Mouse (Mus musculus) midbrain, postnatal 0 days (tissue): Measurements from ENCODE around the gene Homer2. TPM values are rescaled to one million over a fixed set of nuclear protein-coding genes. Genes with fewer than 3 reads are reported as not detected.

Source experiments
- ATAC-seq: fragments of 200-750 bp; cut with Nextera tagmentation; 2 replicates; pipeline ENCODE4 v1.8.0; 2017; ENCODE audit warnings: moderate number of reproducible peaks, mild to moderate bottlenecking, moderate TSS enrichment, moderate library complexity; ENCODE audit not compliant: low FRiP score
- DNase-seq: peaks from one replicate; pipeline ENCODE4 v3.0.0-alpha.2; 2015; ENCODE audit warnings: low spot score
- H3K27ac ChIP-seq: fragments of 300-500 bp; sonication (generic); 2 replicates; pipeline ENCODE4 v1.5.1; 2014; ENCODE audit warnings: low read depth, mild to moderate bottlenecking, low read length, mixed read lengths
- H3K27me3 ChIP-seq: fragments of 300-500 bp; sonication (generic); 2 replicates; pipeline ENCODE4 v1.6.1; 2014; ENCODE audit warnings: low read length, control low read depth, mixed read lengths; ENCODE audit not compliant: insufficient read depth
- H3K36me3 ChIP-seq: fragments of 300-500 bp; sonication (generic); 2 replicates; pipeline ENCODE4 v1.6.1; 2014; ENCODE audit warnings: low read length, control low read depth, mixed read lengths; ENCODE audit not compliant: insufficient read depth
- H3K4me1 ChIP-seq: fragments of 300-500 bp; sonication (generic); 2 replicates; pipeline ENCODE4 v1.6.1; 2014; ENCODE audit warnings: mild to moderate bottlenecking, control low read depth, antibody characterized with exemption, low read length, mixed read lengths; ENCODE audit not compliant: insufficient read depth
- H3K4me2 ChIP-seq: fragments of 300-500 bp; sonication (generic); 2 replicates; pipeline ENCODE4 v1.6.1; 2014; ENCODE audit warnings: low read depth, mild to moderate bottlenecking, low read length, mixed read lengths; ENCODE audit not compliant: poor library complexity, severe bottlenecking
- H3K4me3 ChIP-seq: fragments of 300-500 bp; sonication (generic); 2 replicates; pipeline ENCODE4 v1.5.1; 2014; ENCODE audit warnings: low read depth, mild to moderate bottlenecking, low read length, moderate library complexity
- H3K9ac ChIP-seq: fragments of 300-500 bp; sonication (generic); replicated peaks from 2 replicates; pipeline ENCODE4 v1.6.1; 2014; ENCODE audit warnings: mild to moderate bottlenecking, low read length, moderate library complexity, mixed read lengths; ENCODE audit not compliant: poor library complexity, severe bottlenecking
- H3K9me3 ChIP-seq: fragments of 300-500 bp; sonication (generic); 2 replicates; pipeline ENCODE4 v1.6.1; 2016; ENCODE audit warnings: low read length, control low read depth
- CTCF ChIP-seq: IDR thresholded peaks from 2 replicates; pipeline ENCODE4 v1.5.1; 2016; ENCODE audit warnings: antibody characterized with exemption, mild to moderate bottlenecking
- WGBS: fragments of 180-500 bp; shearing (Covaris S2); extraction: QIAGEN DNeasy Blood & Tissue Kit; methylation state at CpG from one replicate; pipeline ENCODE4 v1.1.7; 2014; 5-methylcytosine and 5-hydroxymethylcytosine counted together
- polyA plus RNA-seq: library from polyadenylated mRNA; unstranded; fragments of >200 nt; fragmentation: Nextera tagmentation; extraction: Ambion mirVana; gene quantifications from 2 replicates; pipeline ENCODE4 v1.2.1, GENCODE M21; 2015
- total RNA-seq: library from RNA; depleted of rRNA; stranded (reverse); fragments of >200 nt; gene quantifications from 2 replicates; pipeline ENCODE4 v1.2.3, GENCODE M21; 2014

The Homer2 gene
- total and polyA plus RNA-seq, 2 experiments from 2014 or later = 25.6 to 29.5 TPM

GRCm38 (mm10) chr7:81575606-81576005, 131.7 kb downstream of the Homer2 start:
- Histone ChIP-seq H3K9ac (no peak overlapping the region), H3K9me3 (no peaks in the 10 kb centered on the region), H3K4me2 (no peak overlapping the region), H3K4me1 (peaks cover 5% of the 10 kb centered on the region; the same call in 1 of the 2 replicates), H3K4me3 (no peak overlapping the region), H3K27ac (no peak overlapping the region), H3K27me3 (no peaks in the 10 kb centered on the region), H3K36me3 (peaks cover 16% of the 10 kb centered on the region)
- ATAC-seq (no peak), DNase-seq (no peak)
- no peak for TF ChIP-seq CTCF
- 94% methylated on average over 10 of the region's 10 CpGs for WGBS

DNA sequence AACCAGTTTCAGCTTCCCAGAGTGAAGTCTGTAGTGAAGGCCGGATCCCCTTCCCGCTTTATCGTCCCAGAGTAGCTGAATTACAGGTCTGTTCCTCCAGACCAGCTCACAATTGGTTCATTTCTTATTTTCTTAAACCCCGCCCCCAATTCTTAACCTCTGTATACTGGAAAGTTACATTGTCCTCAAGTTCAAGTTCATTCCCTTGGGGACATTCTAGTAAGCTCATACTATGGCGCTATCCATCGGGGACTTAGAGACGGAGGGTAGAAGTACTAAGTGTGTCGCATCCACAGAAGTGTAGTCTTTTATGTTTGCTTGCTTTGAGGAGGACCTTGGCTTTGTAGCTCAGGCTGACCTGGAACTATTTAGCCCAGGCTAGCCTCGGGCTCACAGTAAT, 133.5 kb downstream of the Homer2 start:
- TF ChIP-seq CTCF = no peak
- DNase-seq (no peak), ATAC-seq (no peak)
- peaks cover 16% of the 10 kb centered on the region for H3K36me3 ChIP-seq
- no peak overlapping the region for H3K4me3 ChIP-seq
- no peak overlapping the region for H3K4me2 ChIP-seq
- no peak overlapping the region for H3K27ac ChIP-seq
- 93% methylated on average over 9 of the region's 9 CpGs for WGBS
- peaks cover 5% of the 10 kb centered on the region; the same call in 1 of the 2 replicates for H3K4me1 ChIP-seq
- H3K27me3 ChIP-seq = no peaks in the 10 kb centered on the region
- H3K9ac ChIP-seq = no peak overlapping the region
- no peaks in the 10 kb centered on the region for H3K9me3 ChIP-seq

DNA sequence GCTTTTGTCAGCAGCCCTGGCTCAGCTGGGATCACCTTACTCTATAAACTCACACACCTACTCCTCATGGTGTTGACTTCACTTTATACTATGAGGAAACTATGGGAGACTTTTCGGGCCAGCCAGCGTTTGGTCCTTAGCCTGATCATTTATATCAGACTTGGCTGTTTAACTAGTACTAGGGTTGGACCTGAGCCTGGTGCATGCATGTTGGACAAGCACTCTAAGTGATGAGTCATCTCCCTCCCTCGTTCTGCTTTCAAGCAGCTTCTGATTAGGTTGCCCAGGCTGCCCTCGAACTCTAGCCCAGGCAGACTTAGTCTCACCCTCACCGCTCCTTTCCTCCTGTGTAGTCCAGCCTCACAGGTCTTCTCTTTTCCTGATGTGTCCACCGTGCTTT, 133.9 kb downstream of the Homer2 start:
- H3K9ac ChIP-seq = no peak overlapping the region
- no peak overlapping the region for H3K4me3 ChIP-seq
- DNase-seq = no peak
- ATAC-seq = no peak
- peaks cover 5% of the 10 kb centered on the region; the same call in 1 of the 2 replicates for H3K4me1 ChIP-seq
- WGBS = 95% methylated on average over 6 of the region's 6 CpGs
- no peaks in the 10 kb centered on the region for H3K9me3 ChIP-seq
- TF ChIP-seq CTCF = no peak
- H3K4me2 ChIP-seq = no peak overlapping the region
- H3K36me3 ChIP-seq = peaks cover 13% of the 10 kb centered on the region
- no peak overlapping the region for H3K27ac ChIP-seq
- H3K27me3 ChIP-seq = no peaks in the 10 kb centered on the region

- ATAC-seq (no peak), DNase-seq (no peak)
- no peak overlapping the region for H3K9ac ChIP-seq
- H3K27ac ChIP-seq = no peak overlapping the region
- TF ChIP-seq CTCF = no peak
- no peaks in the 10 kb centered on the region for H3K9me3 ChIP-seq
- peaks cover 5% of the 10 kb centered on the region; the same call in 1 of the 2 replicates for H3K4me1 ChIP-seq
- H3K36me3 ChIP-seq = peaks cover 8% of the 10 kb centered on the region
- H3K27me3 ChIP-seq = no peaks in the 10 kb centered on the region
- peak overlapping the region; percentile 95 for H3K4me3 ChIP-seq
- peak overlapping the region; percentile 75 for H3K4me2 ChIP-seq
- WGBS = 72% methylated on average over 6 of the region's 6 CpGs
Observed at GRCm38 (mm10) chr7:81572610-81573268, 134.6 kb downstream of the Homer2 start.

DNA sequence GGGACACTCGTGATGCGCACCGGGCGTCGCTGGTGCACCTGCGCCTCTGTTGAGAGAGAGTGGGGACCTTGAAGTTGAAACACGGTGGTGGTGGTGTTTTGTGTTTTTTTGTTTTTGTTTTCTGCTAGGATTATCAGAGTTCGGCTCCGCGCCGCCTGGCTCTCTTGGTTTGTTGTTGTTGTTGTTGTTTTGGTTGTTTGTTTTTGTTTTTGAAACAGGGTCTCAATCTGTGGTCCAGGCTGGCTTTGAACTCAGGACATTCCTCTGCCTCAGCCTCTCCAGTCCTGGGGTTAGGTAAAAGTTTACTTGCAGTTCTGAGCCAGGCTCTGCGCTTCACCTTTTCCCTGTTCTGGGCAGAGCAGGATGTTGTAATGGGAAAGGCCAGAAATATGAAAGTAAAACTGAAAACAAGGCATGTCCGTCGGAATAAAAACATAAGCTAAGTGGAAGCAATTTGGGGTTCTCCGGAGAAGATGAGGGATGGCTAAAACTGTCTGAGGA, 135.3 kb downstream of the Homer2 start:
- Histone ChIP-seq H3K9me3 (no peaks in the 10 kb centered on the region), H3K36me3 (peaks cover 8% of the 10 kb centered on the region), H3K4me3 (peak overlapping the region; percentile 95), H3K27me3 (no peaks in the 10 kb centered on the region), H3K4me2 (peak overlapping the region; percentile 75), H3K27ac (peak overlapping the region; percentile 91), H3K4me1 (peaks cover 5% of the 10 kb centered on the region; the same call in 1 of the 2 replicates), H3K9ac (peak overlapping the region; percentile 87)
- DNase-seq = no peak
- TF ChIP-seq CTCF = no peak
- no peak for ATAC-seq
- WGBS = 16% methylated on average over 15 of the region's 15 CpGs
